Mouse (Mus musculus): ENCODE measurements at regions not wholly inside any gene's neighbourhood (a gene's known extent, or its start where the extent isn't known, plus 50 kb on each side); places are given as distances from the start of the nearest gene placed in this dataset.
"Not testable (repeated sequence)": the region's sequence is repeated elsewhere in the genome, so short reads cannot be mapped to it uniquely, and the experiment has no call there.

DNA sequence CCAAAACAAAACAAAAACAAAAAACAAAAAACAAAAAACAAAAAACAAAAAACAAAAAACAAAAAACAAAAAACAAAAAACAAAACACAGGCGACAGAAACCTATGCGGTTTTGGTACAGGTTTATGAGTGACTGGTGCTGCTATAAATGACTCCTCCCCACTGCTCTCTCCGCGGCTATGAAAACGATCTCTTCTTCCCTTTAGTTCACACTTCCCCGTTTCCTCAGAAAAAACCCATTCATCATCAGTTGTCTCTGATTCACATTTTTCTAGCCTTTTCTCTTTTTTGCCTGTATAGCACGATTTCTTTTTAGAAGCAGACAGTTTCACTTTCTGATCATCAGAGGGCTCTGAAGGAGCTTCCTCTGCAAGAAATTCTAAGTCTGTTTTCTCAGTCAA lies 544.3 kb upstream of the Gje1 start:
- TF ChIP-seq POLR2A (IDR thresholded peaks at IDR 0.05; ENCODE audit: low read depth, low read length); CTCF (IDR thresholded peaks at IDR 0.05; ENCODE audit: borderline replicate concordance, insufficient read depth, low read length): not testable (repeated sequence)

Measured in embryonic fibroblast, embryonic 13.5 days (primary cell).